Mouse (Mus musculus) limb, embryonic 11.5 days (tissue): Measurements from ENCODE around the gene Rrp7a. TPM values are rescaled to one million over a fixed set of nuclear protein-coding genes. Genes with fewer than 3 reads are reported as not detected.
A peak's percentile ranks its signal among the peaks of the same experiment; 100 is the strongest.

Experiments used
- ATAC-seq: fragments of 200-750 bp; cut with Nextera tagmentation; 2 replicates; pipeline ENCODE4 v1.8.0; 2017; ENCODE audit warnings: low read depth; ENCODE audit not compliant: insufficient number of reproducible peaks, low FRiP score, low TSS enrichment
- DNase-seq: peaks from one replicate; pipeline ENCODE4 v3.0.0-alpha.2; 2015; ENCODE audit warnings: low spot score
- H3K27ac ChIP-seq: fragments of 300-500 bp; sonication (generic); replicated peaks from 2 replicates; pipeline ENCODE4 v1.5.1; 2014; ENCODE audit warnings: low read depth, mild to moderate bottlenecking, low read length
- H3K27me3 ChIP-seq: fragments of 300-500 bp; sonication (generic); 2 replicates; pipeline ENCODE4 v1.6.1; 2014; ENCODE audit warnings: mild to moderate bottlenecking, low read length, mixed read lengths; ENCODE audit not compliant: control insufficient read depth, insufficient read depth
- H3K36me3 ChIP-seq: fragments of 300-500 bp; sonication (generic); 2 replicates; pipeline ENCODE4 v1.6.1; 2014; ENCODE audit warnings: mild to moderate bottlenecking, low read length, moderate library complexity, mixed read lengths; ENCODE audit not compliant: control insufficient read depth, insufficient read depth
- H3K4me1 ChIP-seq: fragments of 300-500 bp; sonication (generic); 2 replicates; pipeline ENCODE4 v1.6.1; 2014; ENCODE audit warnings: low read length, mixed read lengths; ENCODE audit not compliant: control insufficient read depth, insufficient read depth
- H3K4me2 ChIP-seq: fragments of 300-500 bp; sonication (generic); 2 replicates; pipeline ENCODE4 v1.6.1; 2014; ENCODE audit warnings: low read depth, mild to moderate bottlenecking, moderate library complexity; ENCODE audit not compliant: severe bottlenecking
- H3K4me3 ChIP-seq: fragments of 300-500 bp; sonication (generic); 2 replicates; pipeline ENCODE4 v1.5.1; 2014; ENCODE audit warnings: low read depth, low read length
- H3K9ac ChIP-seq: fragments of 300-500 bp; sonication (generic); 2 replicates; pipeline ENCODE4 v1.6.1; 2014; ENCODE audit warnings: mild to moderate bottlenecking, low read length
- H3K9me3 ChIP-seq: fragments of 300-500 bp; sonication (generic); 2 replicates; pipeline ENCODE4 v1.6.1; 2016; ENCODE audit warnings: low read length; ENCODE audit not compliant: control insufficient read depth
- WGBS: fragments of 180-500 bp; shearing (Covaris S2); extraction: QIAGEN DNeasy Blood & Tissue Kit; methylation state at CpG from one replicate; pipeline ENCODE4 v1.1.7; 2014; 5-methylcytosine and 5-hydroxymethylcytosine counted together
- polyA plus RNA-seq: library from polyadenylated mRNA; unstranded; fragments of >200 nt; fragmentation: Nextera tagmentation; extraction: Ambion mirVana; gene quantifications from 2 replicates; pipeline ENCODE4 v1.2.1, GENCODE M21; 2014

The Rrp7a gene
- polyA plus RNA-seq = 53.5 and 57.3 TPM in 2 replicates

GRCm38 (mm10) chr15:83122566-83123145 is at the start of gene Rrp7a:
Rrp7a (minus strand) TSS chr15:83122801.
- H3K4me2 ChIP-seq = peak within 1 kb of the TSS; percentile 78
- H3K4me3 ChIP-seq = peak within 1 kb of the TSS; percentile 89
- WGBS = 10% methylated on average over 32 of the region's 32 CpGs

GRCm38 (mm10) chr15:83171712-83172481 is 49.3 kb upstream of the Rrp7a start:
- DNase-seq (peak; percentile 97), ATAC-seq (peak; percentile 92)
- peak overlapping the region; percentile 89 for H3K4me2 ChIP-seq
- H3K27ac ChIP-seq = peak overlapping the region; percentile 65; the same call in 1 of the 2 replicates
- under 1% methylated on average over 67 of the region's 67 CpGs for WGBS
- peaks cover 4% of the 10 kb centered on the region; the same call in 1 of the 2 replicates for H3K4me1 ChIP-seq
- no peaks in the 10 kb centered on the region for H3K9me3 ChIP-seq
- H3K4me3 ChIP-seq = peak overlapping the region; percentile 81
- peak overlapping the region; percentile 79 for H3K9ac ChIP-seq
- H3K36me3 ChIP-seq = no peaks in the 10 kb centered on the region
- no peaks in the 10 kb centered on the region for H3K27me3 ChIP-seq

More at GRCm38 (mm10) chr15:83122566-83123145, at the start of gene Rrp7a:
- H3K27me3 ChIP-seq = no peaks in the 10 kb centered on the region
- H3K27ac ChIP-seq = 0 out of 2 replicates have a peak within 1 kb of the TSS, but pooled peaks have one; percentile 30
- peak; percentile 82 for ATAC-seq
- H3K9ac ChIP-seq = peak within 1 kb of the TSS; percentile 56
- peaks cover 3% of the 10 kb centered on the region; the same call in 1 of the 2 replicates for H3K4me1 ChIP-seq
- H3K9me3 ChIP-seq = no peaks in the 10 kb centered on the region
- H3K36me3 ChIP-seq = peaks cover 17% of the 10 kb centered on the region
- DNase-seq = peak; percentile 94

- Histone ChIP-seq H3K9me3 (no peaks in the 10 kb centered on the region), H3K9ac (no peak overlapping the region), H3K4me2 (peak overlapping the region; percentile 89), H3K4me1 (peaks cover 4% of the 10 kb centered on the region; the same call in 1 of the 2 replicates), H3K4me3 (peak overlapping the region; percentile 81), H3K27ac (no peak overlapping the region), H3K27me3 (no peaks in the 10 kb centered on the region), H3K36me3 (0 out of 2 replicates have a peak, but pooled peaks cover under 1% of the 10 kb centered on the region)
- WGBS = 59% methylated on average over 8 of the region's 8 CpGs
- DNase-seq = no peak
- no peak for ATAC-seq
Measured at GRCm38 (mm10) chr15:83170956-83171659, 48.5 kb upstream of the Rrp7a start.

DNA sequence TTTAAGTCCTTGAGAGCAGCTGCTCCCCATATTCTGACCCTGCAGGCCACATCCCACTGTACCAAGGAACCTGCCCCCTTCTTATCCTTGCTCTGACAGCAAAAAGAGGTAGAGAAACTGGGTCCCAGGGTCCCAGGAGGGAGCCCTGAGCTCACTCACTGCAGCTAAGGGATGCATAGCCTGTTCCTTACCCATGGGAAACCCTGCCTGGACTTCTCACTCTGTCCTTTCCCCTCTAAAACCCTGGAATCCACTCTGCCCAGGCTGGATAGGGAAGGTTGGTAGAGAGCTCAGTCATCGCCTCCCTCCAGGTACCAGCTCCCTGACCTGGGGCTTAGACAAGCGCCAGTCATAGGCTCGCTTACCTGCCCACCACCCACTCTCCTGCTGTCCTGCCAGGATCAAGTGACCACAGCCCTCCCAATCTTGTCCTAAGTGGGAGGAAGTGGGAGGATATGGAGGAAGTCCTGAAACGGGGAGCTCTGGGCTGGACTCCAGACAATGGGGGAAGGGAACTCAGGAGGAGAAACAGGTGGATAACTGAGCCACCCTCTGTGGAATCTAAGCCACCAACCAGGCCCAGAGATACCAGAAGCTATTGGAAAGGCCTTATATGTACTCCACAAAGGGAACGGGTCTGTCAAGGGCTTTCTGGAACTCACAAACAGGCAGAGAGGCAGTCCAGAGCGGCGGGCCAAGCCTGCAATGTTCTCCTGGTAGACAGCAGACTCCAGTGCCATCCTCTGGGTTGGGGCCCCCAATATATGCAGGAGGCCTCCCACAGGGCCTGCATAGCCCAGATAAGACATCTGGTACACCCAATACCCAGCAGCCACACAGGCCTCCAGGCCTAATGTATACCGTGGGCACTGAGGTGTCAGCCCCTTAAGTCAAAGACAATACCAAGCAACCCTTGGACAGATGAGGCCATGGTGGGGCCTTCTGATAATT is 47.4 kb upstream of the Rrp7a start:
- Histone ChIP-seq H3K4me1 (peaks cover 4% of the 10 kb centered on the region; the same call in 1 of the 2 replicates), H3K27ac (no peak overlapping the region), H3K4me2 (no peak overlapping the region), H3K9ac (no peak overlapping the region), H3K27me3 (no peaks in the 10 kb centered on the region), H3K4me3 (no peak overlapping the region), H3K9me3 (no peaks in the 10 kb centered on the region), H3K36me3 (peaks cover 3% of the 10 kb centered on the region; the same call in 1 of the 2 replicates)
- no peak for DNase-seq
- 84% methylated on average over 8 of the region's 8 CpGs for WGBS
- no peak for ATAC-seq

GRCm38 (mm10) chr15:83168875-83169771 is 46.5 kb upstream of the Rrp7a start:
- Histone ChIP-seq H3K27me3 (no peaks in the 10 kb centered on the region), H3K4me3 (no peak overlapping the region), H3K36me3 (peaks cover 3% of the 10 kb centered on the region; the same call in 1 of the 2 replicates), H3K4me2 (no peak overlapping the region), H3K4me1 (peaks cover 4% of the 10 kb centered on the region; the same call in 1 of the 2 replicates), H3K9ac (no peak overlapping the region), H3K9me3 (no peaks in the 10 kb centered on the region), H3K27ac (no peak overlapping the region)
- DNase-seq (no peak), ATAC-seq (no peak)
- WGBS = 79% methylated on average over 7 of the region's 7 CpGs

DNA sequence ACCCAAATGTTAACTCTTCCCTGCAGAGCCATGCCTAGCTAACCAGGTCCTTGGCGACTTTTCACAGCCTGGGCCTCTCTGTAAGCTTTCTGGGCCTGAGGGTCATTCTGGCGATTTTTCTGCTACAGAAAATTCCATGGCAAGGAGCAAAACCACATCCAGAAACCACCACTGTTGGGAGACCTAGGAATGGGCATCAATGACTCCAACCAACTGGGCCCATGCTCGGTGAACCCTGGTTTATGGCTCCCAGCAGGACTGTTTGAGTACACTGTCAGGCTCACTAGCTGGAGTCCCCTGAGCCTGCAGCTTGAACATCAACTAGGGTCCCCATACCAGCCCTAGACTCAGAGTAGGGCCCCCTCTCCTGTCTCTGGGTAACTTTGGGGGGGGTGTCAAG is 45.7 kb upstream of the Rrp7a start:
- Histone ChIP-seq H3K4me3 (no peak overlapping the region), H3K27me3 (no peaks in the 10 kb centered on the region), H3K27ac (no peak overlapping the region), H3K36me3 (peaks cover 3% of the 10 kb centered on the region; the same call in 1 of the 2 replicates), H3K9ac (no peak overlapping the region), H3K9me3 (no peaks in the 10 kb centered on the region), H3K4me1 (peaks cover 4% of the 10 kb centered on the region; the same call in 1 of the 2 replicates), H3K4me2 (no peak overlapping the region)
- DNase-seq (no peak), ATAC-seq (no peak)
- 91% methylated on average over 3 of the region's 3 CpGs for WGBS

- no peak overlapping the region for H3K9ac ChIP-seq
- no peak overlapping the region for H3K27ac ChIP-seq
- 82% methylated on average over 8 of the region's 8 CpGs for WGBS
- peaks cover 6% of the 10 kb centered on the region; the same call in 1 of the 2 replicates for H3K36me3 ChIP-seq
- no peaks in the 10 kb centered on the region for H3K27me3 ChIP-seq
- ATAC-seq = no peak
- H3K9me3 ChIP-seq = no peaks in the 10 kb centered on the region
- no peak overlapping the region for H3K4me3 ChIP-seq
- DNase-seq = no peak
- no peak overlapping the region for H3K4me2 ChIP-seq
- peaks cover 4% of the 10 kb centered on the region; the same call in 1 of the 2 replicates for H3K4me1 ChIP-seq
Measured at GRCm38 (mm10) chr15:83167550-83168065, 45.0 kb upstream of the Rrp7a start.
